In genomic region chr9:110955962-110956361, GRCm38 (mm10) we compare ENCODE assay signal across 16 mouse cellular contexts. TPM values are rescaled to one million over a fixed set of nuclear protein-coding genes. Genes with fewer than 3 reads are reported as not detected.
"Had no signal": no experiment of that assay in that cellular context is flagged by ENCODE, and none has a peak within 500 bp of the region (broad histone marks: within the 10 kb centered on the region; RNA-seq: fewer than 3 reads in every experiment).

No protein-coding gene starts in this region.

- H3K27ac ChIP-seq: kidney, postnatal 0 days; limb, embryonic 12.5 days; liver, embryonic 13.5 days; lung, embryonic 15.5 days; neural tube, embryonic 13.5 days; stomach, postnatal 0 days had no signal

- DNase-seq: kidney, adult 9 months; kidney, postnatal 36 days; liver; liver, embryonic 13.5 days; liver, postnatal 0 days; midbrain, embryonic 14.5 days; right cerebral cortex, postnatal 14 days had no signal

- H3K36me3 ChIP-seq: limb, embryonic 12.5 days; liver, embryonic 13.5 days; lung, embryonic 15.5 days; neural tube, embryonic 13.5 days had no signal

- H3K4me3 ChIP-seq: limb, embryonic 12.5 days; liver, embryonic 13.5 days; lung, embryonic 15.5 days; neural tube, embryonic 13.5 days had no signal

- H3K9ac ChIP-seq: limb, embryonic 12.5 days; liver, embryonic 13.5 days; liver, postnatal 0 days; lung, embryonic 15.5 days; neural tube, embryonic 13.5 days had no signal

- H3K9me3 ChIP-seq: limb, embryonic 12.5 days; liver, embryonic 13.5 days; lung, embryonic 15.5 days; neural tube, embryonic 13.5 days had no signal

- H3K4me1 ChIP-seq: lung, embryonic 15.5 days had no signal

RNA-seq across cellular contexts. Expression of gene Tdgf1, which starts 10.0 kb away (rescaled TPM):
- total RNA-seq: layer of hippocampus, postnatal 10 days; megakaryocyte progenitor cell, adult 5-6 weeks had no signal
- polyA plus RNA-seq: kidney, postnatal 0 days; limb, embryonic 12.5 days; liver, embryonic 13.5 days; liver, postnatal 0 days; lung, embryonic 15.5 days; midbrain, embryonic 14.5 days; stomach, postnatal 0 days had no signal

RNA-seq across cellular contexts. Expression of gene Rtp3, which starts 34.4 kb away (rescaled TPM):
- total RNA-seq: megakaryocyte progenitor cell, adult 5-6 weeks had no signal
- polyA plus RNA-seq: limb, embryonic 12.5 days; midbrain, embryonic 14.5 days; neural tube, embryonic 13.5 days; stomach, postnatal 0 days had no signal

RNA-seq across cellular contexts. Expression of gene Fam240a, which starts 39.3 kb away (rescaled TPM):
- total RNA-seq: layer of hippocampus, adult 18-20 months; layer of hippocampus, postnatal 10 days; left cerebral cortex, postnatal 36 days; megakaryocyte progenitor cell, adult 5-6 weeks had no signal
- polyA plus RNA-seq: kidney, postnatal 0 days; limb, embryonic 12.5 days; liver, embryonic 13.5 days; liver, postnatal 0 days; lung, embryonic 15.5 days; midbrain, embryonic 14.5 days; neural tube, embryonic 13.5 days; stomach, postnatal 0 days had no signal
